Mouse (Mus musculus): Measurements from ENCODE around the gene Ccnb1ip1.

DNA sequence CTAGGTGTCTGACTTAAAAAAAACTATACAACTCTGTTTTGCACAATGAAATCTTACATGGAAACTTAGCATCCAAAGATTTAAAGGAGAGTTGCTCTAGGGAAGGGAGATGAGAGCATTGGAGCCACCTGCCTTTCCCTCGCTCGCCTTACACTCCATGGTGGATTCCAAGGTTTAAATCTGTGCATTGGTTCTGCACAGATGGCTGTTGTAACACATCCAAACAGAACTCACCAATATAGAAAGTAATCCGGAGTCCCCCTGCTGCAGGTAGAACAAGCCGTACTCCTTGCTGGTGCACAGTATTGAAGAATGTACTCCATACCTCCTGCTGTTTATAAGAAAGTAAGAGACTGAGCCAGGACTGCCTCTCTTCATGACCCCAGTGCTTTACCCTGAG is 19.0 kb upstream of the Ccnb1ip1 start:
- TF ChIP-seq TBP (conservative IDR thresholded peaks at IDR 0.05; ENCODE audit: low read depth, low read length) (no peak), MAX (IDR thresholded peaks at IDR 0.05; ENCODE audit: low read length) (no peak), SIN3A (IDR thresholded peaks at IDR 0.05; ENCODE audit: low read length) (no peak), ZNF384 (IDR thresholded peaks at IDR 0.05; ENCODE audit: low read depth, low read length) (no peak), POLR2AphosphoS2 (IDR thresholded peaks at IDR 0.05; ENCODE audit: low read depth, low read length) (no peak), MAFK (IDR thresholded peaks at IDR 0.05; ENCODE audit: insufficient replicate concordance, low read length) (no peak), ZKSCAN1 (IDR thresholded peaks at IDR 0.05; ENCODE audit: borderline replicate concordance, low read depth, low read length) (no peak), CHD2 (IDR thresholded peaks at IDR 0.05; ENCODE audit: low read length) (no peak), EP300 (IDR thresholded peaks at IDR 0.05; ENCODE audit: low read length) (no peak)
